Mouse (Mus musculus) ZHBTc4 (cell line): Measurements from ENCODE around the gene Aldh1b1.

Experiments
- DNase-seq: peaks from one replicate; pipeline ENCODE4 v3.0.0-alpha.2; 2011; ENCODE audit warnings: low read depth, low spot score

The Aldh1b1 gene

DNA sequence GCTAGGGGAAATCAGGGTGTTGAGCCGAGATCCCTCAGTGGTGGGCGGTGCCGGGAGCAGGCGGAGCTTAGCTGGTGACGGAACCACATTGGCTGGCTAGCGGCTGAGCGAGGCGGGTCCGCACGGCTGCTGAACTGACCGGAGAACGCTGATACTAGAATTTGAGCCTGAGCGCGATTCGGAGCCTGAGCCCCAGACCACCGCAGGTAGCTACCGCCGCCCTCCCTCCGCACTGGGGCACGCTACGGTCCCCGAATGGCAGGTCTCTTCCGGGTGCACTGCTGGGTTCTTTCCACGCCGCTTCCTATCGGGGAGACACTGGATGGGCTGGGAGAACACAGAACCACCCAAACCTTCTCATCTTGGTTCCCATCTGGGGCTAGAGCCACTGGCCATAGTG is at the start of gene Aldh1b1:
Gene Aldh1b1, plus strand, starts transcription at position 59 of the 400 bp plus-strand sequence.
- peak; percentile 88 for DNase-seq

DNA sequence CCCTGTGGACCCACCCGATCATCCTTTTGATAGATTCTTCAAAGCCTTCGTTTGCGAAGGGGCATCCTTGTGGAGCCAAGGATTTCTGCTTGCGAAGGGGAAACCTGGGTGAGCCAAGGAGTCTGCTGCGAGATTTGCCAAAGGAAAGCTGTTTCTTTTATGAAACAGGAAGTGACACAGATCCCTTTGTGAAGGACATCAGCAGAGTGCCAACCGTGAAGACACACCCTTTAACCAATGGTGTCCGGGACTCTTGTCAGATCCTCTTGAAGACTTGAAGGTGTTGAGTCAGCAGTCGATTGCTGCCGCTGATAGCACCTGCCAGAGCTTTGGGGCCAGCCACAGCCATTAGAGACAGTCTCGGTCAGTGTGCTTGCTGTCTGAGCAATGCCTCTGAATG is 49.4 kb upstream of the Aldh1b1 start:
- no peak for DNase-seq

DNA sequence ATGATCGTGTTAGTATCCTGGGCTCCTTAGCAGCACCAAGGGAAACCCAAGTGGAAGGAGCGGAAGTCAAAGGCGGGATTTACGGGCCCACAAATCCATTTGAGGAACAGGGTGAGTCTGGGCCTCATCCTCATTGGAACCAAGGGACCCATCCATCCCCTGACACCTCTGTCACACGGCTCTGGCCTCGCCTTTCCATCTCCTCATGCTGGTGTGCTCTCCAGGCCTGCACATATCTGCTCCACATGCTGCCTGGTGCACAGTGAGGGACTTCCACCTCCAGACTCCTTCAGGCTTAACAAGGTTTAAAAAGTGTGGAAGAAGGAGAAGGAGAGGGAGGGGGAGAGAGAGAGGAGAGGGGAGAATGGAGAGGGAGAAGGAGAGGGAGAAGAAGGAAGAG is 48.3 kb upstream of the Aldh1b1 start:
- no peak for DNase-seq

DNA sequence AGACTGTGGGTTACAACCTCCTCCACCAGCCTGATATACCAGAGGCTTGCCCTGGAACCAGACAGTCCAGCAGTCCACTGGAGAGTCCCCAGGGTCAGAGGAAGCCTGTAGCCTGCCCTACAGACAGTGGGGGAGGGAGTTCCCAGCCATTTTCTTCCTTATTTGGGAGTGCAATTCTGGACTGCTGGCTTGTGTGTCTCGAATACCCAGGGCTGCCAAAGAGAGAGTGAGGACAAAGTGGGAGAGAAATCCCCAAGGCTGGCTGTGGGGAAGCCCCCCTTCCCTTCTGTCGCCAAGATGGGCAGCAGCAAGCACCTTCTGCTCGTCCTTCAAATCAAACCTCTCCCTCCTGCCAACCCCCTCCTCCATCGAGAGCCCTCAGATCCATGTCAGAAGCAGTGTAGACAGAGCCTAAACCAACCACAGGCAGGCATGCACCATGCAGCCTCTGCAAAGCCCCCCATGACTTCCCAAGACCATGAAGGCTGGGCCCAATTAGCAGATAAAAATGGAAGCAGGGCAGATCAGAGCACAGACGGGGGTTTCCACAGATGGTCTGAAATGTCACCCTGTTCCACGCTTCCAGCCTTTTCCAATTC is 45.5 kb upstream of the Aldh1b1 start:
- DNase-seq: no peak

DNA sequence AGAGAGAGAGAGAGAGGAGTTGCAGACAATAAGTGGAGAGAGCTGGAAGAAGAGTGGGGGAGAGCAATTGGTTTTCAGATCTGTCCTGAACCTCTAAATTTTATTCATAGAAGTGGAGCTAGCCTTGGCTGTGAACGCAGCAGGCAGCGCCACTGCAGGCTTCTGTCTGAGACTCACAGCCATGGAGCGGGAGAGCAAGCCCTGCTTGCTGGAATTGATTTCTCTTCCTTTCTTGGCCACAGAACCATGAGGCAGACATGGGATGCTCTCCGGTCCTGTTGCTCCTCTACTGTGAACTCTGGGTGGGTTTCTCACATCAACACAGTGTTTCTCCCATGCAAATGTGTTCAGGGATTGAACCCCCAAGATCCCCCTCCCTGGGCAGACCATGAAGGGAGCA is 44.7 kb upstream of the Aldh1b1 start:
- DNase-seq: no peak

DNA sequence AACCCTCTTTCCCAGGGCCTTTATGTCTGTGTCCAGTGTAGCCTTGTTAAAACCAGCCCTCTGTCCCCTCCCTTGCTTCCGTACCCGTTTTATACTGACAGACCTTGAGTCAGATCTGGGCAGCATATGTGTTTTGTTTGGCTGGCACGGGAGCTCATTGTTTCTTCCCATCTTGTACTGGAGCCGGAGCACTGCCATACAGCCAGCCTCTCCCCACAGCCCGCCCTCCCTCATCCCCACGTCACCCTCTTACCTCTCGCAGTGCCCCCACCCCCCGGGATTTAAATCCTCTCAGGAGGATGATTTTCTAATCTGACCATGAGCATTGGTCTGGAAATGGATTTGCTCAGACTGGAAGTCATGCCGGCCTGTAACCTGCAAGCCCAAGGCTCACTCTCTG is 43.7 kb upstream of the Aldh1b1 start:
- DNase-seq: no peak

DNA sequence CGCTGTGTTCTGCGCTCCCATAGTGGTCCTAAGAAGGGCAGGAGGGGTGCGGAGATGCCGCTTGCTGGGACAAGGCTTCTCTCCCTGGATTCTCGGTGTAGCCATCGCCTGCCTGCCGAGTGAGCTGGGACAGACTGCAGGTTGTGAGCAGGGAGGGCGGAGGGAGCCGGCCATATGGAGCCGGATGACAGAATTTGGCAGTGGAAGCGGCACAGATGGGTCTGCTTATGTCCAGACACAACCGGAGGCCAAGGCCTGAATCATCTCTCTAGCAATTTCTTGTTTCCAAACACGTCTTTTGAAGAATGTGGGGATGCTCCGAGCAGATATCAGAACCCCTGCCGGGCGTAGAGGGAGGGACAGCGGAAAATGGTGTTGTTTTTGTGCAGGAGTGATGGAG is 42.9 kb upstream of the Aldh1b1 start:
- DNase-seq: no peak

DNA sequence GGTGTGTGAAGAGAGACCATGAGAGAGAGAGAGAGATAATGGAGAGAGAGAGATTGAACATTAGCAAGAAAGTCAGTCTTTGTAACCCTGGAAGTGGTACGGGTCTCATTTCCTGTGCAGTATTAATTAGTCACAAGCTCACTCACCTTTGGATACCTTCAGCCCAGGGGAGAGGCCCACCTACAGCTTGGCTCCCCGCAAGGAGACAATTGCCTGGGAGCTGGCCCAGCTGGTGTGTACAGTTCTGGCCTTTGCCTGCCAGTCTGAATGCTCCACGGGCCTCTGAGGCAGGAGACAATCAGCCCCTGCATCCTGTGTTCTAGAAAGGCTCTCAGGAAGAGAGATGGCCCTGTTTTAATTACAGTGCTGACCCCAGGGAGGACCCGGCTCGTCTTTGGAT is 40.9 kb upstream of the Aldh1b1 start:
- no peak for DNase-seq

DNA sequence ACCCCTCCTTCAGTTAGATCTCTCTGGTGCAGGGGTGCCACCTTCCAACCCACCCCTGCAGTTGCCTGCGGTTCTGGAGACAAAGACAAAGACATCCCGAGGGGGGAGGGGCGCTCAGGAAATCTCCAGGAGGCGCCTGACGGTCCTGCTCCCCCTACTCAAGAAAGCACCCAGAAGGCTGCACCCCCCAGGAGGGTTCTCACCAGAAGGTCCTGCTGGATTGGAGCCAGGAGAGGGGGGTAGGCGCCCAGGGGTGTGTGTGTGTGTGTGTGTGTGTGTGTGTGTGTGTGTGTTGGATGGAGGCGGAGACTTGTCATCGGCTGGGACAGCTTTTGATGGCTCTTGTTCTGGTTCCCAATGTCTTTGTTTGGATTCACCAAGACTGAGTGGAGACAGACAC is 39.4 kb upstream of the Aldh1b1 start:
- DNase-seq: peak; percentile 55

DNA sequence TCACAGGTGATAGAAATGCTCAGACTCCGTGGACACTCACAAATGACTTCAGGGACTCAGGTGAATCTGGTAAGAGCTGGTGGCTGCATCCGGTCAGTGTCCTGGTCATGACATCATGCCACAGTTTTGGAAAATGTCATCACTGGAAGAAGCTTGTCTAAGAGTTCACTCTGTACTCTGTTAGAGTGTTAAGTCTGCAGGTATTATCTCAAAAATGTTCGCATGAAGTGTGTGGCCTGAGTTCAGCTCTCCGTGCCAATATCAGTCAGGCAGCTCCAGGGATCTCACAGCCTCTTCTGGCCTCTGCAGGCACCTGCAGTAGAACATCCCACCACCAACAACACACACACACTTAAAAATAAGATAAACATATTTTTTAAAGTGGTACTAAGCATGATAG is 36.2 kb upstream of the Aldh1b1 start:
- no peak for DNase-seq

DNA sequence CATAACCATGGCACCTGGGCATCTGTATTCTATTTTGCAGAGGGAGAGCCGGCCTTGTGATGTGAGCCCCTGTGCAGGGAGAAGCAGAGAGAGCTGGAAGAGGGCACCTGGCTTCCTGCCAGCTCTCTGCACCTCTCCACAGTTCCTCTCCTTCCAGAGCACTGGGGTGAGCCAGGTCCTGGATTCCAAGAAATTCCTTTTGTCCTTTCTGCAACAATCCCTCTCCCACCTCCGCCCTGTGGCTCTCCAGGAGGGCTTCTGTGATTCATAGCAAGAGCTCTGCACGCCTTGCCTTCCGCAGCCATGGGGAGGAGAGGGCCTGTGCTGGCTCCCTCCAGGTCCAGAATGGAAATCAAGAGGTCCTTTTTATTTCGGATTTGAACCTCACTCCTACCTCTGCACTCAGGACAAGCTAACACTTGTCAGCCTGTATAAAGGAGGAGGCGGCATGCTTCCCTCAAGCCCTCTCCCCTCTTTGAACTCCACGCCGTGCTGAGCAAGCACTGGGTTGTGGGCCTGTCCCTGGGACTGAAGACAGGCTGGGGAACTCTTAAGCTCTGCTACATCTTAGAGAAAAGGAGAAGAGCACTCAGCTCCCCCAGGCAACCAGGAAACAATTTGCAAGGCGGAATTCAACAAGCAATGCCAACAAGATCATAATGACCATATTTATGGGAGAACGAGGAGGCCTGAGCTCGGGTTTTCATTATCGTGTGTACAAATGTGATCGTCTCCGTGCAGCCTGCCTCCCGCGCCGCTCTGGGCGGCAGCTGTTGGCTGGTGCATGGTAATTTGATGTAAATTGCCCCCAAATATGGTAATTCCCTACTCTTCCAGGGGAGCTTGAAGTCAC is 35.3 kb upstream of the Aldh1b1 start:
- peak; percentile 94 for DNase-seq

DNA sequence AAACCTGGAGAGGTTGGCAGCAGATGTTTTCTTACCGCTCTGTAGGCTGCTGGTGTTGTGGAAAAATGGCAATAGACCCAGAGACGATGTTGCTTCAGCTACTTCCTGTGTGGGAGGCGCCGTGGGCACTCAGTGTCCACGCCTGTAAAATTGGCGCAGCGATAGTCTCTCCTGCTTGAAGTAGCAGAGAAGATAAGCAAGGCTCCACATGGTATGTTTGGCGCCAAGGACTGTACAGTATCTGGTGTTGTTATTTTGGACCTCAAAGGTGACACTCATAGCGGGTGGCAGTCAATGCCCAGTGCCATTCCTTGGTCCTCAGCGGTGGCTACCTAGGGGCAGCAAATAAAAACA is 34.7 kb upstream of the Aldh1b1 start:
- no peak for DNase-seq

DNA sequence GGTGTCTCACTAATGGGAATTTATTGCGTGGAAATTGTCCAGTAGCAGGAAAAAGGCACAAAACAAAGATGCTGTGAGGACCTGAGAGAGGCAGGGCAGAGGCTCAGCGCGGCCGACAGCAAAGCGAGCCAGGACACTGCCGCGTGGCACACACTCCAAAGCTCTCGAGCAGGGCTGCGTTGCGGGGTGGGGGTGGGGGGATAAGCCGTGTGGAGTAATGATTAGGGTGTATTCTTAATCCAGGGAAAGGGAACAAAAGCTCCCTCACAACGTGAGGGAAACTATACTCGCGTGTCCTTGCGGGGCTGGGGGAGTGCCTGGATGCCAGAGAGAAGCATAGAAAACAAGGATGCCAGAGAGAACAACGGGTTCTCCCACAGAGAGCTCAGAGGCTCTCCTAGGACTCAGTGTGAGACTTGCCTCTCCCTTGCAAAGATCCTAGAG is 33.7 kb upstream of the Aldh1b1 start:
- no peak for DNase-seq

DNA sequence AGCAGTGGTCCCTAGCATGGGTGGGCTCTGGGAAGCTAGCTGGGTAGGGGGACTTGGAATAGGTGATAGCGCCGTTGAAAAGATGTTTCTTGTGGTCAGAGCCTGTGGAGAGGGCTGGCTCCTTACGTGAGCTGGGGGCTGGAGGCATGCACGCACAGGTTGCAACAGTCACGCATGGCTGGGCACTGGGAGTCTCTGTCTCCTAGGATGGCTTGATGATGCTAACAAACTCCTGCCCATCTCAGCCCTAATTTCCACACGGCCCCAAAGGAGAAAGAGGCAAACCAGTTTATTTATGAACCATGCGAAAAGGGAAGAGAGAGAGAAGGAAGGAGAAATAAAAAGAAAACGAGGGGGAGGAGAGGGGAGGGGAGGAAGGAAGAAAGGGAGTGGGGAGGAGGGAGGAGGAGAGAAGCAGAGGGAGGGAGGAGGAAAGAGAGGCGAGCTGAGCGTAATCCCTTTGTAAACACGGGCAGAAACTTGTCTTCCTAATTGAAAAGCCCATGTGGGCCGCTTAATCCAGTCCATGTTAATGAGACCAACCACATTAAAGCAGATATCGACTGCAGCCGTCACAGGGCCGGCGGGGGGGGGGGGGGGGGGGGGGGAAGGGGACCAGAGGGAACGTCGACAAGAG is 33.1 kb upstream of the Aldh1b1 start:
- DNase-seq: no peak

DNA sequence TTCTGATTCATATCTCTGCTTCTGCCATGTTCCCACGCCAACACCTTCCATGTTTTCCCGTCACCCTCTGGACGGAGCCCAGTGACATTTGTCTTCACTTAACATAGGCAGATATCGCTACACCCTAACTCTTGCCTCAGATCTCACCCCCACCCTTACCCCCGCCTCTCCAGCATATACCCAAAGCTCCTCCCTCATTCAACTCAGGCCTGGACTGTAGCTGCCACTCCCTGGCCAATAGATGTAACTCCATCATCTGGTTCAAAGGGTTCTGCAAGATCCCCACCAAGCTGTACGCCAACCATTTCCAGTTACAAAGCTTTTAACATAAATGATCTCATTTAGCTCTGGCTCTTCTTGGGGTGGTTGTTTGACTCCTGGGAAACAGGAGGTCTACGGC is 32.0 kb upstream of the Aldh1b1 start:
- no peak for DNase-seq

DNA sequence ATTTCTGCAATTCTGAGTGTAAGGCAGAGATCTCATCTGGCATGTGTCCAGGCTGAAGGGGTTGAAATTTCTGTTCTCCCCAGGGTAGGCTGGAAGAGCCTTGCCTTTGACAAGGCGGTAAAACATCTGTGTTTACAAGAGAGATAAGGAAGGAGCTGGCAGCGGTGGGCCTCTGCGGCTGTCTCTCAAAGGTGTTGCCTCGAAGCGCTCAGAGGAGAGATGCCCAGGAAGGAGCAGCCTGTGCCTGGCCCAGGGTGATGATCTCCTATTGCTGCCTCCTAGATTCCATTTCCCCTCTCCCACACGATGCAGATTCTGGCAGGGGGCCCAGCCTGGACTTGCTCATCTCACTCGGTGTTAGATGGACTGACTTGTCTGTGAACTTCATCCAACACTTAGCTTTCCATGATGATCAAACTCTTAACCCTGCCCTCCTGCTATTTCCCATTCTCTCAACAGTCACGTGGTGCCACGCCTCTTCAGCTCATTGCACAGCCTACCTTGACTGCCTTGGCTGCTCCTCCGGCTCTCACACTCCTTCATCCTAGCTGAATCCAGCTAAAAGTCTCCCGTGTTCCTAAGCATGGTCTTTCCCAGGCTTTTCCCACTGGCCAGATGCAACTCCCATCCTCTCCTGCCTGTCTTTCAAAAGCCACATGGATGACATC is 30.8 kb upstream of the Aldh1b1 start:
- DNase-seq: peak; percentile 51

DNA sequence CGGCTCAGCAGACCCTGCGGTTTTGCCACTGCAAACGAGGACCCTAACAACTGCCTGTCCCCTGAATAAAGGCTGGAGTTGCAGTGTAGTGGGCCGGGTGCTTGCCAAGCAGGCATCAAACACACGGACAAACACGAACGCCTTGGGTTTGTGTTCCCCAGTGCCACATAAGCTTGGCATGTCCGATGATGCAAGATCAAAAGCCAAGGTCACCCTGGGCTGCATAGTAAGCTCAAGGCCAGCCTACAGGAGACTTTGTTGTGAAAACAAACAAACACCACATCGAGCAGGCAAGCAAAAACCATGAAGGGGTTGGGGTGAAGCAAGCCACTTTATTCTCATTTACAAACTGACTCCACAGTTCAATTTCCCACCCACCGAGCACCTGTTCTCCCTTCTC is 29.7 kb upstream of the Aldh1b1 start:
- DNase-seq: no peak

DNA sequence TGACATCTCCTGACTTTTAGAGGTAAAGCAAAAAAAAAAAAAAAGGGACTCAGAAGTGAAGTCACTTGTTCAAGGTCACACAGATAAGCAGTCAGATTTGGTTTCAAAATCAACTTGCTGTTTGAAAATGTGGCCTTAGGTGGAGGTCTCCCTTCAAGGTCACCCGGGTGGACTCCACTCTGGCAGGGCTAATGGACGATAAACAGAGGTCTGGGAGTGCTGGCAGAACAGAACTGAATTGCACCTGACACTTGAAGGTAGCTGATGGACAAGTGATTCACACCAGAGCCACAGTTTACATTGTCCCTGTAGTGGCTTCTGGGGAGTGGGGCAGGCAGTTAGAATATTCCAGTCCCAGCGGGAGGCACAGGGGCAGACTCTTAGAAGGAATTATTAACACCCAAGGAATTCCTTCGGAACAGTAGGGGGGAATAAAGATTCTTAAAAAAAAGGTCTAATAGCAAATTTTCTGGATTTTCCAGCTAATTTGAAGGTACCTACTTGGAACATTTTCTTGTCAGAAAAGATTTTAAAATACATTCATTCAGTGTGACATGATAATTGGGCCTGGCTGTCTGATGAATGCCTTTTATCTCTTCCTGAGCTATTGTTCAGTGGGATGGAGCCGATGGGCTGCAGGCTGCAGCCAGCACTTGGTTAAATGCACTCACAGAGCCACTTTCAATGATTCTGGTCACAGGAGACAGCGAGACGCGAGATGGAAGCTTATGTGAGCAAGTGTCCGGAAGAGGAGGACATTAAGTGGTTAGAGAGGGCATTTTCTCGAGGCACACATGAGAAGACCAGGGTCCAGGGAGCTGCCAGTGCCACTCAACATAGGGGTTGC is 28.8 kb upstream of the Aldh1b1 start:
- peak; percentile 73 for DNase-seq

DNA sequence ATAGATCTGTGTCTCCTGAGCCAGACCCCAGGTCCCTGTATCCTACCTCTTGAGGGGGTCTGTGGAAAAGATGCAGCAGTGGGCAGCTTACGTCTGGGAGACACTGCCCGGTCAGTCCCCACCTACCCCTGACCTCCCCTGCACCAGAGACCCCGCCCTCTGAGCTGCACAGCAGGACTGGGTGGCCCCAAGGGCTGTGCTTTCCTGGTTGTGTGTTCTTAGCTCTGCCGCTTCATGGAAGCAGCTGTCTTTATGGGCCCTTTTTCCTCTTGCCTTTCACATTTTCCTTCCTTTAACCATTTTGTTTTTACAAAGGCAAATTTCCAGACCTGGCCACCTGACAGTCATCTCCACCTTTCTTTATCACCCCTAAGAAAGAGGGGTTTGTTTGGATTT is 28.2 kb upstream of the Aldh1b1 start:
- DNase-seq: peak; percentile 50

DNA sequence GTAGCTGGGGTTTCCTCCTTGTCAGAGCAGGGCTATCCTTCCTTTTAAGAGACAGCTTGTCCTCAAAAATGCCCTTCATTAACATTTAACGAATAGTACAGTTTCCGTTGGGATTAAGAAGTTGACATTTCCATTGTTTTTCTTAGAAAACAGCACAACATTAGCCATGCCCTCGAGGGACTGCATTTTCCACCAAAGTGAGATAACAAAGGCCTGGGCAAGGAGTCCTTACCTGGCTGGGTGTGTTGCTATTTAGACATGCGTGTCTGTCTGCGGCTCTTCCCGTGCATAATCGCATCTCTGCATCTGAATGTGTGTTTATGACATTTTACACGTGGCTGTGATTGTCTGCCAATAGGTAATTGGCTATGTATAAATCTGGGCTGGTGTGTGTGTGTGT is 27.6 kb upstream of the Aldh1b1 start:
- DNase-seq: peak; percentile 93

DNA sequence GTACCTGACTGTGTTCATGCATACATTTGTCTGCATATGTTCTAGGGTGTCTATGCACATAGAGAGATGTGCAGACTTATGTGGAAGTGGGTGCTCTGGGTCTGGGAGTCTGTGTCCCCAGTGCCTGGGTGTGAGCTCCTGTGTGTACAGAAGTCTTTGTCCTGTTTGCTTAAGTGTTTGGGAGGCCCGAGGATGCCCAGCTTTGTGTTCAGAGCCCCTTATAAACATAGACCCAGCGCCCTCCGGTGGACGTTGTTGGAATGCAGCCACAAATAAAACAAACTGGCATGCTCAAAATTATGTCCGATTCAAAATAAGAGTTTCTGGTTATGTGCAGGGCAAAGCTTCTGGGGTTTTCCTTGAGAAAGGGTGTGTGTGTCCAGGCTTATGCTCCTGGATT is 27.2 kb upstream of the Aldh1b1 start:
- DNase-seq: peak; percentile 92
